Mouse (Mus musculus): Measurements from ENCODE around the gene Caskin2. TPM values are rescaled to one million over a fixed set of nuclear protein-coding genes. Genes with fewer than 3 reads are reported as not detected.
"Not testable (repeated sequence)": the region's sequence is repeated elsewhere in the genome, so short reads cannot be mapped to it uniquely, and the experiment has no call there.

The Caskin2 gene
- polyA plus RNA-seq, 1 experiment from 2014 or later: 20.1 TPM

DNA sequence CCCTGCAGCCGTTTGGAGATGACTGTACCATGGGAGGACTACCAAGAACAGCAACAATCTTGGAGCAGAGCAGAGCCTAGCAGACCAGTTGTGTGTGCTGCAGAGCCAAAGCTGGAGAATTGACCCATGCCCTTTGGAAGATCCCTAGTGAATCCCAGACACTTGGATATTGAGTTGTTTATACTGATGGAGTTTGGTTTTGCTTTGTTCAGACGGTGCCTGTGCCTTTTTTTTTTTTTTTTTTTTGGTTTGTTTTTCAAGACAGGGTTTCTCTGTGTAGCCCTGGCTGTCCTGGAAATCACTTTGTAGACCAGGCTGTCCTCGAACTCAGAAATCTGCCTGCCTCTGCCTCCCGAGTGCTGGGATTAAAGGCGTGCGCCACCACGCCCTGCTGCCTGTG lies 51.3 kb downstream of the Caskin2 start:
- not testable (repeated sequence) for H3K36me3 ChIP-seq; ATAC-seq (ENCODE audit: extremely low read depth, insufficient number of reproducible peaks, low FRiP score, low TSS enrichment); H3K4me2 ChIP-seq; H3K27ac ChIP-seq (replicated peaks); H3K9me3 ChIP-seq; H3K4me3 ChIP-seq; H3K9ac ChIP-seq; H3K27me3 ChIP-seq (replicated peaks)
- 87% methylated on average over 7 of the region's 7 CpGs for WGBS
- H3K4me1 ChIP-seq: peaks cover 13% of the 10 kb centered on the region

DNA sequence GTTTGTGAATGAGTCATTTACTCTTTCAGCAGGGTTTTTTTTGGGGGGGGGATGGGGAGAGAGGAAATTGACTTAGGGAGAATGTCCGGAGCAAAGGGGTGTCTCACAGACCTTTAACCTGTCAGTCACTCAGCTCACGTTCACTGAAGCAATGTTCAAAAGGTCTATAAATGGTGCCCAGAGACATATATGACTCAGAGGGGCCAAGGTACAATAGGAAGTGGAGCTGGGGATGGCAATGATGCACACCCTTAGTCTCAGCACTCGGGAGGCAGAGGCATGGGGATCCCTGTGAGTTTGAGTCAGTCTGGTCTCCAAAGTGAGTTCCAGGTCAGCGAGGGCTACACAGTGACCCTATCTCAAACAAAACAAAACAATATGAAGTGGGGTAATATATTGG lies 60.0 kb downstream of the Caskin2 start:
- no peaks in the 10 kb centered on the region for H3K36me3 ChIP-seq

DNA sequence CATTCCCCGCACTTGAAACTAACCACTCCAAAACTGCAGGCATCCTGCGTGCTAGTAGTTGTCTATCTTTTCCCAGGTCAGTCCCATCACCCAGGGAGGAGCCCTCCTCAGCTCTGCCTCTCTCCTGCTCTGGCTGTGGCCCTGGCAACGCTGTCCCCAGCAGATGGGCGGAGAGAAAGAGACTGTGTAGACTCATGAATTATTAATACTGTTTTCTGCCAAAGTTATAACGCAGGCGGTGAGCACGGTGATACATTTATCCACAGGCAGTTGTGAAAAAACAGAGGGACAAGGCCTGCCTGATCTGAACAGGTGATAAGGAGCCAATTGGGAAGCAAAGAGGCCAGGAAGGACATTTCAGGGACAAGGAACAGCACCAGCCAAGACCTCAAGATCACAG lies 60.8 kb downstream of the Caskin2 start:
- Histone ChIP-seq H3K27ac (replicated peaks) (no peak overlapping the region), H3K9me3 (no peaks in the 10 kb centered on the region), H3K36me3 (no peaks in the 10 kb centered on the region), H3K4me1 (no peaks in the 10 kb centered on the region; the same call in 1 of the 2 replicates), H3K4me3 (no peak overlapping the region), H3K27me3 (replicated peaks) (no peaks in the 10 kb centered on the region), H3K4me2 (no peak overlapping the region), H3K9ac (no peak overlapping the region)
- 76% methylated on average over 7 of the region's 7 CpGs for WGBS
- no peak for ATAC-seq (ENCODE audit: extremely low read depth, insufficient number of reproducible peaks, low FRiP score, low TSS enrichment)

More for the DNA sequence above, 60.0 kb downstream of the Caskin2 start:
- no peak overlapping the region for H3K9ac ChIP-seq
- H3K4me3 ChIP-seq: no peak overlapping the region
- no peaks in the 10 kb centered on the region for H3K9me3 ChIP-seq
- no peak overlapping the region for H3K27ac ChIP-seq (replicated peaks)
- no peak for ATAC-seq (ENCODE audit: extremely low read depth, insufficient number of reproducible peaks, low FRiP score, low TSS enrichment)
- no peaks in the 10 kb centered on the region for H3K4me1 ChIP-seq
- no peaks in the 10 kb centered on the region for H3K27me3 ChIP-seq (replicated peaks)
- H3K4me2 ChIP-seq: no peak overlapping the region
- 64% methylated on average over 4 of the region's 4 CpGs for WGBS

DNA sequence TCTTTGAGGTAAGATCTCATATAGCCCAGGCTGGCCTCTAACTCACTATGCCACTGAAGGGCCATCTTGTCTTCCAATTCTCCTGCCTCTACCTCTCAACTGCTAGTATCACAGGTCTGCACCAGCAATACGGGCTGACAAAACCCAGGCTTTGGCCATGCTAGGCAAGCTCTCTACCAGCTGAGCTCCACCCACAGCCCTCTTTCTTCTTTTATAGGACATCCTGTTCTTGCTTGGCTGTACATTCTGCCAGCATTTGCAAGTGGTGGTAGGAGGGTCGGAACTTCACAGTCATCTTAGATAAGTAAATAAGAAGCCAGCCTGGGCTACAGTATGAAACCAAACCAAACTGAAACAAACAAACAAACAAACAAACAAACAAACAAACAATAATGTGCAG lies 61.7 kb downstream of the Caskin2 start:
- WGBS: 57% methylated on average over 2 of the region's 2 CpGs

DNA sequence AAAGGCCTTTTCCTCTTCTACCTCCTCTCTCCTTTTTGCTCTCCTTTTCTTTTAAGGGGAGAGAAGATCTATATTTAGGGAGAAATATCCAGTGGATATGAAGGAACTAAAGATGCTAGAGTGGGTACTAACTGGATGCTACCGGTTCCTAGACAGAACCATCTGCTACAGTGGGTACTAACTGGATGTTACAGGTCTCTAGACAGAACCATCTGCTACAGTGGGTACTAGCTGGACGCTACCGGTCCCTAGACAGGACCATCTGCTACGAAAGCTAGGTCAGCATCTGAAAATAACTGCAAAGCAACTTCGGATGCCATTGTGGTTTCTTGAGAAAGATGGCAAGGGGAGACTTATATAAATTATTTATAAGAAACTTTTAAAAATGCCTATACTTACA lies 63.6 kb downstream of the Caskin2 start:
- 85% methylated on average over 5 of the region's 5 CpGs for WGBS
- no peaks in the 10 kb centered on the region for H3K27me3 ChIP-seq (replicated peaks)
- H3K36me3 ChIP-seq: no peaks in the 10 kb centered on the region
- ATAC-seq (ENCODE audit: extremely low read depth, insufficient number of reproducible peaks, low FRiP score, low TSS enrichment): no peak
- peaks cover 8% of the 10 kb centered on the region for H3K4me1 ChIP-seq
- H3K4me2 ChIP-seq: no peak overlapping the region
- H3K27ac ChIP-seq (replicated peaks): no peak overlapping the region
- H3K9me3 ChIP-seq: no peaks in the 10 kb centered on the region
- H3K4me3 ChIP-seq: no peak overlapping the region
- H3K9ac ChIP-seq: no peak overlapping the region

More for the DNA sequence above, 61.7 kb downstream of the Caskin2 start:
- no peak for ATAC-seq (ENCODE audit: extremely low read depth, insufficient number of reproducible peaks, low FRiP score, low TSS enrichment)
- Histone ChIP-seq H3K4me3 (no peak overlapping the region), H3K9ac (no peak overlapping the region), H3K36me3 (no peaks in the 10 kb centered on the region), H3K4me1 (peaks cover 6% of the 10 kb centered on the region), H3K27ac (replicated peaks) (no peak overlapping the region), H3K9me3 (no peaks in the 10 kb centered on the region), H3K27me3 (replicated peaks) (no peaks in the 10 kb centered on the region), H3K4me2 (no peak overlapping the region)

Small RNAs within 50 kb of the gene (microRNA-seq; reads per million reads assigned to microRNA genes)
- gene Mir5621: not detected

Other genes starting within 250 kb of the Caskin2 start
- gene Nup85, start 249.2 kb downstream of the Caskin2 start, polyA plus RNA-seq (2015; fragmentation: Nextera tagmentation; extraction: Ambion mirVana): 111 and 113 TPM in 2 replicates
- gene Mrps7, start 209.7 kb downstream of the Caskin2 start, polyA plus RNA-seq (2015; fragmentation: Nextera tagmentation; extraction: Ambion mirVana): 79.2 and 86.8 TPM in 2 replicates
- 14.0 and 14.9 TPM in 2 replicates for gene Gga3, start 209.6 kb downstream of the Caskin2 start, polyA plus RNA-seq (2015; fragmentation: Nextera tagmentation; extraction: Ambion mirVana)
- gene Mif4gd, start 200.7 kb downstream of the Caskin2 start, polyA plus RNA-seq (2015; fragmentation: Nextera tagmentation; extraction: Ambion mirVana): 23.1 and 24.6 TPM in 2 replicates
- 36.4 and 37.2 TPM in 2 replicates for gene Slc25a19, start 185.3 kb downstream of the Caskin2 start, polyA plus RNA-seq (2015; fragmentation: Nextera tagmentation; extraction: Ambion mirVana)
- gene Grb2, start 105.0 kb downstream of the Caskin2 start, polyA plus RNA-seq (2015; fragmentation: Nextera tagmentation; extraction: Ambion mirVana): 86.6 and 90.0 TPM in 2 replicates
- gene Tmem94, start 48.2 kb downstream of the Caskin2 start, polyA plus RNA-seq (2015; fragmentation: Nextera tagmentation; extraction: Ambion mirVana): 34.3 and 39.4 TPM in 2 replicates
- gene Tsen54, start 1.1 kb upstream of the Caskin2 start, polyA plus RNA-seq (2015; fragmentation: Nextera tagmentation; extraction: Ambion mirVana): 24.4 and 27.5 TPM in 2 replicates
- 18.9 and 19.0 TPM in 2 replicates for gene Llgl2, start 10.4 kb upstream of the Caskin2 start, polyA plus RNA-seq (2015; fragmentation: Nextera tagmentation; extraction: Ambion mirVana)
- 0.17 and 0.27 TPM in 2 replicates for gene Myo15b, start 44.8 kb upstream of the Caskin2 start, polyA plus RNA-seq (2015; fragmentation: Nextera tagmentation; extraction: Ambion mirVana)
- gene Smim5, start 86.3 kb upstream of the Caskin2 start, polyA plus RNA-seq (2015; fragmentation: Nextera tagmentation; extraction: Ambion mirVana): 20.0 and 24.2 TPM in 2 replicates
- gene Smim6, start 98.4 kb upstream of the Caskin2 start, polyA plus RNA-seq (2015; fragmentation: Nextera tagmentation; extraction: Ambion mirVana): 1.4 TPM in 2 replicates
- 23.3 and 24.8 TPM in 2 replicates for gene Sap30bp, start 119.6 kb upstream of the Caskin2 start, polyA plus RNA-seq (2015; fragmentation: Nextera tagmentation; extraction: Ambion mirVana)
- 11.6 and 12.7 TPM in 2 replicates for gene Recql5, start 119.8 kb upstream of the Caskin2 start, polyA plus RNA-seq (2015; fragmentation: Nextera tagmentation; extraction: Ambion mirVana)
- gene Itgb4, start 161.1 kb upstream of the Caskin2 start, polyA plus RNA-seq (2015; fragmentation: Nextera tagmentation; extraction: Ambion mirVana): 0.99 and 1.1 TPM in 2 replicates
- gene Galk1, start 199.1 kb upstream of the Caskin2 start, polyA plus RNA-seq (2015; fragmentation: Nextera tagmentation; extraction: Ambion mirVana): 150 and 178 TPM in 2 replicates
- gene H3f3b, start 214.3 kb upstream of the Caskin2 start, polyA plus RNA-seq (2015; fragmentation: Nextera tagmentation; extraction: Ambion mirVana): 647 and 691 TPM in 2 replicates
- 22.8 and 23.9 TPM in 2 replicates for gene Unk, start 216.7 kb upstream of the Caskin2 start, polyA plus RNA-seq (2015; fragmentation: Nextera tagmentation; extraction: Ambion mirVana)

Measured in heart, embryonic 13.5 days (tissue).